Mouse (Mus musculus) heart, postnatal 14 days (tissue): ENCODE measurements at regions not wholly inside any gene's neighbourhood (a gene's known extent, or its start where the extent isn't known, plus 50 kb on each side); places are given as distances from the start of the nearest gene placed in this dataset.

Experiments
- DNase-seq, 2 experiments: peaks; one replicate each; pipeline ENCODE4 v3.0.0; 2021 to 2022
- intact Hi-C: fragments of 180-260 bp; cut with DNase I; formaldehyde crosslinking; loops from one replicate; pipeline ENCODE4 v1.15.1; 2025

GRCm38 (mm10) chr12:54459462-54460134 is 196.8 kb downstream of the Sptssa start:
- DNase-seq = no peak
- intact Hi-C loops = loop anchor here (5.0 kb wide), 1 partner anchor 52 kb away; no protein-coding TSS in a partner anchor

DNA sequence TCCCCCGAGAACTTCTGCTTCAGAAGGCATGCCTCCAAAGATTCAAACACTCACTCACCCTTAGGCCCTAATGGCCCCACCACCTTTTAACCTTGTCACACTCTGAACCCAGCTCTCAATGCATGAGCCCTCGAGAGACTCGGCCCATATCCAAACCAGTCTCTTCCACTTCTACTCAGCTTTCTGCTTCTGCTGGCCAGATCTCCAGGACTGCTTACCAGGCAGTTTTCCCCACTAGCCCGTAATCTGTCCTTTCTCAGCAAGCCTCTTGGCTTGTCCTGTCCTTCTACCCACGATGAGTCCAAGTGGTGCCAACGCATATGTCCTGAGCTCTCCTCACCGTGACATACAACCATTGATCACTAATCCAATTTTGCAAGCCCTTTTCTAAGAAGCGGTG is 199.6 kb downstream of the Sptssa start:
- no peak for DNase-seq
- intact Hi-C loops = loop anchor here (5.0 kb wide), 1 partner anchor 49 kb away; no protein-coding TSS in a partner anchor

- DNase-seq = peak in 1 of 2 experiments; percentile 14
- intact Hi-C loops = loop anchor here (5.0 kb wide), 1 partner anchor 47 kb away; no protein-coding TSS in a partner anchor
These were observed 201.8 kb downstream of the Sptssa start for GRCm38 (mm10) chr12:54454606-54455005.

DNA sequence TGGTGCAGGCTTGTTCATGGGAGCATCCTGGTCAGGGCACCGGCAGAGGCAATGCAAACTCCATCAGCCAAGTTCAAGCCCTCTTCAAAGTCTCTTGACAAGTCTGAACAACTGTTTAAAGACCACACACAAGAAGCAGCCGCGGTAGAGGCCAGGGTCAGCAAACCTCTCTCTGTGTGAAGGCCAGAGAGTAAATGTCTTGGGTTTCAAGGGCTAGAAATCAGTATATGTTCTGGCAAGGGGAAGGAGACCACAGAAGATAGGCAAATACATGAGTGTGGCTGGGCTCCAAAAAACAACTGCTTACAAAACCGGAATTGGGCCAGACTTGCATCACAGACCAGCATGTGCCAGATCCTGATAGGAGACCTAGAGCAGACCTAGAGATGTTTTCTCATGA is 203.0 kb downstream of the Sptssa start:
- DNase-seq = peak; percentile 31 to 52

GRCm38 (mm10) chr12:54450369-54450768 is 206.0 kb downstream of the Sptssa start:
- intact Hi-C loops = no loop called here
- no peak for DNase-seq

More for the DNA sequence above, 203.0 kb downstream of the Sptssa start:
- intact Hi-C loops = no loop called here

DNA sequence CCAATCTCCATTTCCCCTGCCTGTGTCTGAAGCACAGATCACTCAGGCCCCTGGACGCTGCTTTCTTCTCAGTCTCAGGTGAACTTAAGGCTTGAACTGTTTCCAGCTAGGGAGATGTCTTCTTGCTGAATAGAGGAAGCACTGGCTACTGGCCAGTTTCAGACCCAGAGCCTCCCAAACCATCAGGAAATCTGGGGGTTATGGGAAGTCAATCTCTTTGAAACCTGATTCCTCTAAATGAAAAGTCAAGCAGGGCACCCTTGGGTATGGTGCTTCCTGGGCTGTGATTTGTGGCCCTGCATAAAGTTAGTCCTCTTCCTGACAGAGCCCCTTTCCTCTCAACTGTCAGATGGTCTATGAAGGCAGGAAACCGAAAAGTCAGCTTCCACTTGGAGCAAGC is 208.2 kb downstream of the Sptssa start:
- intact Hi-C loops = no loop called here

GRCm38 (mm10) chr12:54447354-54447753 is 209.0 kb downstream of the Sptssa start:
- intact Hi-C loops = no loop called here
- DNase-seq = no peak

More for the DNA sequence above, 208.2 kb downstream of the Sptssa start:
- DNase-seq = no peak

GRCm38 (mm10) chr12:54446356-54446755 is 210.0 kb downstream of the Sptssa start:
- no peak for DNase-seq
- intact Hi-C loops = no loop called here

- no peak for DNase-seq
- intact Hi-C loops = no loop called here
These were observed 212.0 kb downstream of the Sptssa start for GRCm38 (mm10) chr12:54444416-54444815.

GRCm38 (mm10) chr12:54443285-54443684 is 213.1 kb downstream of the Sptssa start:
- intact Hi-C loops = no loop called here
- DNase-seq = peak; percentile 59 to 75

- DNase-seq = no peak
- intact Hi-C loops = no loop called here
These were observed 214.0 kb downstream of the Sptssa start for GRCm38 (mm10) chr12:54442408-54442807.

DNA sequence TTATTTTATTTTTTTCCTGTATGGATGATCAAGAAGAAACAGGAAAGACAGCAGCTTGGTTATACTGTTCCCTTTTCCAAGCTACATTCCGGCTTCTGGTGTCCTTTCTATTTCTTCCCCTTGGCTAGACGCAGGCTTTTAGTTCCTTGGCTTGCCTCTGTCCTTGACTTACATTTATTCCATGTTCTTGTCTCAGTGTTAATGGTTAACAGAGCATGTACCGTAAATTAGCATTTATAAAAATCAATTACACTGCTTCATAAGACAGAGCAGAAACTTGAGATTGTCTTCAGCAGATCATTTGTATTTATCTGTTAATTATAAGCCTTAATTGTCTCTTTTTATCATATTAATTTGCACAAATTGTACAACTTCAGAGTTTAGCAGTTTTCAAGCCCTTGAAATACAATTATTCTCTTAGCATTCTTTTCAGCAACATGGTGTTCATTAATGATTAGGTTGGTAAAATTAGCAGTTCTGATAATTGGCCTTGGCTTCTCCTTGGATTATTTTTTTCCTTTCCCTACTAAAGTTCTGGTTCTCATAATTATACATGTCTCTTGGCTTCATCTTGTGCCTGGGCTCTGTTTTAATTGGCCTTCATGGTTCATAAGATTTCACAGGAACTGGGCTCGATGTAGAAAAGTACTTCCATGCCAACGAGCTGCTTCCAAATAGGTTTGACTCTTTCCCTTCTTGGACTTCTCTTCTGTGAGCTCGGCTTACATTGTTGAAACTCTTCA is 215.4 kb downstream of the Sptssa start:
- no peak for DNase-seq
- intact Hi-C loops = no loop called here

DNA sequence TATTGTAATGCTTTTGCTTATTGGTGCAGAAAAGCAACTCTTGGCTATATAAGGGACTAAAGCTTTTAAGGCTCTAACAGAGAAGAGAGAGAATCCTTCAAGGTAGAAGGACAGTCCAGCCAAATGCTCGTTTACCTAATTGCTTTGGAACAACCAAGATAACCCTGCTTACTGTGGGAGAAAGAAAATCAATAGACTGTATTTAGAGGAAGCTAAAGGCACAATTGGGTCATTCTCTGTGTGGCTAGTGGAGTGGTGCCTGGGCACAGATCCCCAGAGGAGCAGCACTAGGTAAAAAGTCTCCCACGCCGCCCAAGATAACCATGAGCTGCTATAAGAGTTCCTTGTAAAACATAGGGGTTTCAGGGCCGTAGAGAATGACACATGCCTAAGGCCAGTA is 217.6 kb downstream of the Sptssa start:
- intact Hi-C loops = no loop called here

DNA sequence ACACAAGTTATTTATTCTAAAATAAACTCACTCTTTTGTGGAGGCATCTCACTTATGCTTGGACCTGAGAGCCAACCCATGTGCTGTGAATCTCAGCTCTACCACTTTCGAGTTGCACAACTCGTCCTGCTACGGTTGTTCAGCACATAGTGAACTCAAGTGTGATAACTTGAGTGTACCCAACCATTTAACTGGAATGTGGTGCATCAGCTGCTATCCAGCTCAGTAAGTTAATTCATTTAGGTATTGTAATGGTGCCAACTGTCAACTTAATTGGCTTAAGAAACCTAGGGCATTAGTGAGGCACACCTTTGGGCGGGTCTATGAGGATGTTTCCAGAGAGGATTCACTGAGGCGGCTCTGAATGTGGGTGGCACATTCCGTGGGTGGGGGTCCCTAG is 221.6 kb upstream of the Egln3 start:
- intact Hi-C loops = no loop called here
- no peak for DNase-seq

More for the DNA sequence above, 217.6 kb downstream of the Sptssa start:
- DNase-seq = no peak

DNA sequence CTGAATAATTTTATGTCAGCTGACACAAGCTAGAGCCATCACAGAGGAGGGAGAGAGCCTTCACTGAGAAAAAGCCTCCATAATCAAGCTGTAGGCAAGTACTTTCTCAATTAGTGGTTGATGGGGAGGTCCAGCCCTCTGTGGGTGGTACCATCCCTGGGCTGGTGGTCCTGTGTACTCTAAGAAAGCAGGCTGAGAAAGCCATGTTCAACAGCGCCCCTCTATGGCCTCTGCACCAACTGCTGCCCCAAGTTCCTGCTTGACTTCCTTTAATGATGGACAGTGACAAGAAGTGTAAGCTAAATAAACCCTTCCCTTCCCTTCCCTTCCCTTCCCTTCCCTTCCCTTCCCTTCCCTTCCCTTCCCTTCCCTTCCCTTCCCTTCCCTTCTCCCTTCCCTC is 211.2 kb upstream of the Egln3 start:
- no peak for DNase-seq
- intact Hi-C loops = no loop called here

GRCm38 (mm10) chr12:54414201-54414600 is 210.5 kb upstream of the Egln3 start:
- intact Hi-C loops = no loop called here
- no peak for DNase-seq

DNA sequence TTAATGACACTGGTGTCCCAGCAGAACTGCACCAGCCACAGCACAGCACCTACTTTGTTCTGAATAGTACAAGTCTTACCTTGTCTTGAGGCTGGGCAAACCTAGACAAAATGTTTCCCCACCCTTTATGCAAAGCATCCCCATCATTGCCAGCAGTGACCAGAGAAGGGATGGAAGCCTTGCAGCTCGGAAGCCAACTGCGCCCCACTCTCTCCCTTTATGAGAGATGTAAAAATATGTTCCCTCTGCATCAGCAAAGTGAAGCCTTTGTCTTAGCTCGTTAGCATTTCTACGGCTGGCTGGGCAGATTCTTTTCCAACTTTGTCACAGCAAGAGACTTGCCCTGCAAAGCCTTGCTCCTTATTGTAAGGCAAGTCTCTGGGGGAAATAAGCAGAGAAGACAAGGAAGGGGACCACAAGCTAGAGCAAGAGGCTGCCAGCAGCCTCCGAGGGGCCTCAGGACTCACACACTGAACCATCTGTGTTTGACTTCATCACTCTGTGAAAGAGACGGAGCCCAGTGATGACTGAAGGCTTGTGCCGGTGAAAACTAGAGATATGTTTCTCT is 206.5 kb upstream of the Egln3 start:
- intact Hi-C loops = no loop called here
- no peak for DNase-seq

GRCm38 (mm10) chr12:54408906-54409305 is 205.2 kb upstream of the Egln3 start:
- intact Hi-C loops = loop anchor here (5.0 kb wide), 1 partner anchor 48 kb away; no protein-coding TSS in a partner anchor
- DNase-seq = no peak

DNA sequence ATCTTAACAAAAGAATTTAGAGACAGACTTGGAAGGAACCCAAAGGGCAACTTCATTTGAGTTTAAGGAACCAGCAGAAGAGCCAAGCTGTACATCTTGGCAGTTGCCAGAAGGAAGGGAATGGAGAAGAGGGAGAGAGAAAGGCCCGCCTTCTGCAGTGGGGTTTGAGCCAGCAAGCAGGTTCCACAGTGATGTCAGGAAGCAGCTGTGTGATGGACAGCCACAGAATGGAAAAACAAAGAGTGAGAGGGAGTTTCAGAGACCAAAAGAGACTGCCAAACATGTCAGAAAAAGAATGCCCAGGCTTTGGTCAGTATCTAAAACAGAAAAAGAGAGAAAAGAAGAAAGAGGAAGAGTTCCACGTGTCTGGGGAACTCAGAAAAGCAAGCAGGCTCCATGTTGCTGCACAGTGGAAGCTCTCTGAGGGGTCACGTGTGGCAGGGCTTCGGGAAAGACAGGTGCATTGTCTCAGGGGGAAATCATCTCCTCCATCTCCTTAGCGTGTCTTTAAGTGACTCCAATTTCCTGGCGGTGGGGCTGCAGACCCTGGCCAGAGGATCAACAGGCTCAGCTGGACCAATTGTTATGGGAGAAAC is 203.7 kb upstream of the Egln3 start:
- intact Hi-C loops = loop anchor here (5.0 kb wide), 1 partner anchor 50 kb away; no protein-coding TSS in a partner anchor
- no peak for DNase-seq

- peak; percentile 68 to 69 for DNase-seq
- intact Hi-C loops = loop anchor here (5.0 kb wide), 1 partner anchor 52 kb away; no protein-coding TSS in a partner anchor
These were observed 201.4 kb upstream of the Egln3 start for GRCm38 (mm10) chr12:54405066-54405465.

GRCm38 (mm10) chr12:54402591-54402990 is 198.9 kb upstream of the Egln3 start:
- intact Hi-C loops = loop anchor here (5.0 kb wide), 1 partner anchor 115 kb away; no protein-coding TSS in a partner anchor
- DNase-seq = peak in 1 of 2 experiments; percentile 22
